Comparison of ENCODE assay signal across 8 mouse cellular contexts in genomic region chr10:93162972-93163660, GRCm38 (mm10). TPM values are rescaled to one million over a fixed set of nuclear protein-coding genes. Genes with fewer than 3 reads are reported as not detected.
DNase-seq lines count a peak whose midpoint lies in the region; ATAC-seq and TF ChIP-seq lines count a peak whose summit lies in the region.

No protein-coding gene starts in this region.

- ATAC-seq in kidney, embryonic 16.5 days (ENCODE audit: low FRiP score, low TSS enrichment) = no peak
- ATAC-seq in hindbrain, embryonic 16.5 days = no peak
- ATAC-seq in midbrain, postnatal 0 days (ENCODE audit: low FRiP score) = no peak
- ATAC-seq in frontal cortex, adult (ENCODE audit: low TSS enrichment) = no peak

- peaks cover 42% of the 10 kb centered on the region for H3K4me1 ChIP-seq in kidney, embryonic 16.5 days (ENCODE audit: insufficient read depth, low read length)
- peaks cover 18% of the 10 kb centered on the region for H3K4me1 ChIP-seq in brown adipose tissue, adult 24 weeks (ENCODE audit: control insufficient read depth, insufficient read depth, insufficient read length, low read length)
- peaks cover 20% of the 10 kb centered on the region for H3K4me1 ChIP-seq in hindbrain, embryonic 16.5 days (ENCODE audit: control insufficient read depth, insufficient read depth, low read depth, low read length)
- peaks cover 18% of the 10 kb centered on the region for H3K4me1 ChIP-seq in midbrain, postnatal 0 days (ENCODE audit: insufficient read depth, low read length)

- H3K36me3 ChIP-seq in kidney, embryonic 16.5 days (ENCODE audit: insufficient read depth, low read length) = no peaks in the 10 kb centered on the region
- no peaks in the 10 kb centered on the region for H3K36me3 ChIP-seq in hindbrain, embryonic 16.5 days (ENCODE audit: control insufficient read depth, insufficient read depth, low read length)
- no peaks in the 10 kb centered on the region for H3K36me3 ChIP-seq in midbrain, postnatal 0 days (ENCODE audit: insufficient read depth, low read length)

- no peak overlapping the region for H3K9ac ChIP-seq in kidney, embryonic 16.5 days (replicated peaks; ENCODE audit: low read length)
- peak overlapping the region; percentile 27; the same call in 1 of the 2 replicates for H3K9ac ChIP-seq in hindbrain, embryonic 16.5 days (ENCODE audit: low read depth, low read length)
- H3K9ac ChIP-seq in midbrain, postnatal 0 days (replicated peaks; ENCODE audit: low read length, poor library complexity, severe bottlenecking) = no peak overlapping the region

- H3K9me3 ChIP-seq in kidney, embryonic 16.5 days (ENCODE audit: low read length) = no peaks in the 10 kb centered on the region
- H3K9me3 ChIP-seq in hindbrain, embryonic 16.5 days (ENCODE audit: control insufficient read depth, low read length) = no peaks in the 10 kb centered on the region
- H3K9me3 ChIP-seq in midbrain, postnatal 0 days (ENCODE audit: low read length) = no peaks in the 10 kb centered on the region

- TF ChIP-seq CTCF in midbrain, postnatal 0 days (IDR thresholded peaks at IDR 0.05) = peak; percentile 30; the same call in 1 of the 2 replicates

- no peak for DNase-seq in kidney, adult 18-20 months
- DNase-seq in midbrain, postnatal 0 days (ENCODE audit: low spot score) = no peak
- DNase-seq in left cerebral cortex, adult 8-10 months (ENCODE audit: low spot score in 2 of 2) = no peak
- no peak for DNase-seq in left cerebral cortex, postnatal 25 days (ENCODE audit: low spot score in 2 of 2)

- H3K27ac ChIP-seq in kidney, embryonic 16.5 days (ENCODE audit: low read length) = no peak overlapping the region
- H3K27ac ChIP-seq in brown adipose tissue, adult 24 weeks (replicated peaks; ENCODE audit: low read depth, low read length) = peak overlapping the region; percentile 73
- peak overlapping the region; percentile 23; the same call in 1 of the 2 replicates for H3K27ac ChIP-seq in hindbrain, embryonic 16.5 days (ENCODE audit: low read depth, low read length)
- H3K27ac ChIP-seq in midbrain, postnatal 0 days (ENCODE audit: low read depth, low read length) = no peak overlapping the region

- H3K27me3 ChIP-seq in kidney, embryonic 16.5 days (ENCODE audit: insufficient read depth, low read length) = no peaks in the 10 kb centered on the region
- no peaks in the 10 kb centered on the region for H3K27me3 ChIP-seq in hindbrain, embryonic 16.5 days (replicated peaks; ENCODE audit: control insufficient read depth, insufficient read depth, low read length)
- H3K27me3 ChIP-seq in midbrain, postnatal 0 days (ENCODE audit: insufficient read depth, low read length) = no peaks in the 10 kb centered on the region

- intact Hi-C loops in left cerebral cortex, postnatal 25 days (cut with DNase I) = loop anchor here (5.0 to 10.0 kb wide), 3 partner anchors 69 to 292 kb away; partner anchors contain the start of gene Lta4h

- peak overlapping the region; percentile 42 for H3K4me2 ChIP-seq in kidney, embryonic 16.5 days (replicated peaks; ENCODE audit: low read depth, low read length)
- peak overlapping the region; percentile 74 for H3K4me2 ChIP-seq in hindbrain, embryonic 16.5 days (ENCODE audit: low read length)
- peak overlapping the region; percentile 64 for H3K4me2 ChIP-seq in midbrain, postnatal 0 days (ENCODE audit: low read depth, low read length, poor library complexity, severe bottlenecking)

- H3K4me3 ChIP-seq in kidney, embryonic 16.5 days (ENCODE audit: low read length) = peak overlapping the region; percentile 11
- H3K4me3 ChIP-seq in brown adipose tissue, adult 24 weeks (ENCODE audit: insufficient read depth, low read depth, low read length) = peak overlapping the region; percentile 36; the same call in 1 of the 2 replicates
- peak overlapping the region; percentile 97 for H3K4me3 ChIP-seq in hindbrain, embryonic 16.5 days (ENCODE audit: low read length)
- peak overlapping the region; percentile 98 for H3K4me3 ChIP-seq in midbrain, postnatal 0 days (ENCODE audit: low read depth, low read length)

- WGBS in kidney, embryonic 16.5 days = 68% methylated on average over 7 of the region's 7 CpGs
- 52% methylated on average over 7 of the region's 7 CpGs for WGBS in hindbrain, embryonic 16.5 days
- WGBS in midbrain, postnatal 0 days = 50% methylated on average over 7 of the region's 7 CpGs

RNA-seq across cellular contexts. Expression of gene Cdk17, which starts 2.4 kb away (rescaled TPM):
- 12.8 and 14.6 TPM in 2 replicates for polyA plus RNA-seq in kidney, embryonic 16.5 days (2015; fragmentation: Nextera tagmentation; extraction: Ambion mirVana)
- polyA plus RNA-seq in brown adipose tissue, adult 24 weeks (2012; ENCODE audit: insufficient read depth, insufficient read length, missing spikeins) = 23.6 and 27.1 TPM in 2 replicates
- polyA plus RNA-seq in hindbrain, embryonic 16.5 days (2015; fragmentation: Nextera tagmentation; extraction: Ambion mirVana) = 31.6 and 38.3 TPM in 2 replicates
- total RNA-seq in midbrain, postnatal 0 days (2014; rRNA removed) = 91.1 and 105 TPM in 2 replicates
- 33.4 and 34.3 TPM in 2 replicates for polyA plus RNA-seq in midbrain, postnatal 0 days (2015; fragmentation: Nextera tagmentation; extraction: Ambion mirVana)
- total RNA-seq in left cerebral cortex, adult 8-10 months (2022) = 100 to 1,000 TPM; 212 to 264 (median 240) TPM
- total RNA-seq in left cerebral cortex, postnatal 25 days (2021) = 100 to 1,000 TPM; 217 to 221 TPM

Comparison
In these comparisons a context has a peak if more than half of its experiments do, and no peak if none do; other contexts are left out.
1. H3K27ac ChIP-seq: peak in brown adipose tissue, adult 24 weeks (single experiment) and hindbrain, embryonic 16.5 days (single experiment); none in kidney, embryonic 16.5 days (single experiment) and midbrain, postnatal 0 days (single experiment).
2. H3K4me3 ChIP-seq: peak in every context shown above with its lines; median percentile 98 in midbrain, postnatal 0 days; 97 in hindbrain, embryonic 16.5 days; 36 in brown adipose tissue, adult 24 weeks; 11 in kidney, embryonic 16.5 days.
3. Peak in every context shown above with its lines, with median percentiles within 50 percentile points of each other: H3K4me2 ChIP-seq.